Mouse (Mus musculus): ENCODE measurements around the gene Cox4i1.

DNA sequence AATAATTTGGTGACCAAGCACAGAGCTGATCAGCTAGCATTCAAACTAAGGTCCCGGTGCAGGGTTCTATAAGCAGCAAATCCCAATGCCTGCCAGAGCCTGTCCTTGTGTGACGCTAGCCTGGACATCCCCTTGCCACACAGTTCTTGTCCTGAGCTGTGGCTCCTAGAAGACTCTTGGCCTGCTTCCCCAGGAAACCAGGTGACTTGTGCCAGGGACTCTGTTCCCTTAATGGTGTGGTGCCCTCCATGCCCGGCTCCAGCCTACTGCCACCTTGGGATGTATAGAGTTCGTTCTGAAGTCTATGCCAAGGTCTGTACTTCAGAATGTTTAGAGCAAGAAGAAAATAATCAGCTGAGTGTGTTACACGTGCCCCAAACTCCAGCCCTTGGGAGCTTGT lies 18.6 kb downstream of the Cox4i1 start:
- TF ChIP-seq CTCF (IDR thresholded peaks at IDR 0.05; ENCODE audit: borderline replicate concordance, extremely low read depth, insufficient read depth, insufficient read length) (no peak), POLR2A (IDR thresholded peaks at IDR 0.05; ENCODE audit: borderline replicate concordance, extremely low read depth, insufficient read depth, insufficient read length, poor library complexity, severe bottlenecking) (no peak)

Data from brain, embryonic 14.5 days (tissue).